8 mouse cellular contexts compared by ENCODE assay signal in the genomic region with DNA sequence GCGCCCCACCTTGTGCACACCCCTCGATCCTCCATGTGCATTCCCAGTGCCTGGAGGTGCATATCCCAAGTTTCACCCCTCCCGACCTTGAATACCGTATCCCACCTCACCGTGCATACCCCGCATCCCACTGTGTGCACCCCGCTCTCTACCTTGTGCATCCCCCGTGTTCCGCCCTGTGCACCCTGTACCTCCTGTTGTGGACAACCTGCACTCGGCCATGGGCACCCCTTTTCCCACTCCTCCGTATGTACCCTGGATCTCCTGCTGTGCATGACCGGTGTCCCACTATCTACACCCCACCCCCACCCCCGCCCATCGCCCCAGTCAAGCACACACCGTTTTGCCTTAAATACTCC. TPM values are rescaled to one million over a fixed set of nuclear protein-coding genes. Genes with fewer than 3 reads are reported as not detected.
DNase-seq lines count a peak whose midpoint lies in the region; ATAC-seq and TF ChIP-seq lines count a peak whose summit lies in the region.

No protein-coding gene starts in this region.

- ATAC-seq in lung, embryonic 14.5 days (ENCODE audit: insufficient read depth): peak; percentile 41
- no peak; the same call in none of the 2 replicates for ATAC-seq in embryonic facial prominence, embryonic 11.5 days (replicated peaks; ENCODE audit: insufficient number of reproducible peaks, low FRiP score, low TSS enrichment, low read depth)
- ATAC-seq in hindbrain, embryonic 16.5 days: no peak; the same call in 1 of the 2 replicates
- peak; percentile 38 for ATAC-seq in midbrain, embryonic 14.5 days (ENCODE audit: low FRiP score, low TSS enrichment)

- H3K36me3 ChIP-seq in lung, embryonic 14.5 days (ENCODE audit: insufficient read depth): no peaks in the 10 kb centered on the region
- H3K36me3 ChIP-seq in embryonic facial prominence, embryonic 11.5 days (replicated peaks; ENCODE audit: control insufficient read depth, insufficient read depth, low read depth, low read length): no peaks in the 10 kb centered on the region
- no peaks in the 10 kb centered on the region for H3K36me3 ChIP-seq in hindbrain, embryonic 16.5 days (ENCODE audit: control insufficient read depth, insufficient read depth, low read length)
- no peaks in the 10 kb centered on the region for H3K36me3 ChIP-seq in midbrain, embryonic 14.5 days (ENCODE audit: control insufficient read depth, insufficient read depth, low read length)

- peak overlapping the region; percentile 75 for H3K4me3 ChIP-seq in lung, embryonic 14.5 days (ENCODE audit: low read depth, low read length)
- peak overlapping the region; percentile 73 for H3K4me3 ChIP-seq in embryonic facial prominence, embryonic 11.5 days (ENCODE audit: low read depth, low read length)
- peak overlapping the region; percentile 79 for H3K4me3 ChIP-seq in hindbrain, embryonic 16.5 days (ENCODE audit: low read length)
- H3K4me3 ChIP-seq in midbrain, embryonic 14.5 days (replicated peaks; ENCODE audit: low read depth, low read length): peak overlapping the region; percentile 70

- no peaks in the 10 kb centered on the region for H3K4me1 ChIP-seq in lung, embryonic 14.5 days (ENCODE audit: insufficient read depth)
- H3K4me1 ChIP-seq in embryonic facial prominence, embryonic 11.5 days (ENCODE audit: control insufficient read depth, insufficient read depth, low read length): no peaks in the 10 kb centered on the region
- H3K4me1 ChIP-seq in hindbrain, embryonic 16.5 days (ENCODE audit: control insufficient read depth, insufficient read depth, low read depth, low read length): peaks cover 10% of the 10 kb centered on the region
- H3K4me1 ChIP-seq in midbrain, embryonic 14.5 days (ENCODE audit: control insufficient read depth, insufficient read depth, low read length): peaks cover 9% of the 10 kb centered on the region; the same call in 1 of the 2 replicates

- DNase-seq in lung, embryonic 14.5 days: no peak
- no peak for DNase-seq in lung, postnatal 14 days
- DNase-seq in embryonic facial prominence, embryonic 11.5 days (ENCODE audit: low spot score): no peak
- DNase-seq in midbrain, embryonic 14.5 days: no peak
- no peak for DNase-seq in layer of hippocampus, postnatal 25 days (ENCODE audit: extremely low spot score in 1 of 2, low spot score in 1 of 2)
- no peak for DNase-seq in right cerebral cortex, postnatal 10 days (ENCODE audit: low spot score in 2 of 2)
- DNase-seq in retina, embryonic 14.5 days (ENCODE audit: low spot score): no peak

- no peaks in the 10 kb centered on the region for H3K27me3 ChIP-seq in lung, embryonic 14.5 days (ENCODE audit: insufficient read depth, low read length)
- H3K27me3 ChIP-seq in embryonic facial prominence, embryonic 11.5 days (ENCODE audit: control insufficient read depth, insufficient read depth, low read length): no peaks in the 10 kb centered on the region
- H3K27me3 ChIP-seq in hindbrain, embryonic 16.5 days (replicated peaks; ENCODE audit: control insufficient read depth, insufficient read depth, low read length): no peaks in the 10 kb centered on the region
- no peaks in the 10 kb centered on the region for H3K27me3 ChIP-seq in midbrain, embryonic 14.5 days (ENCODE audit: control insufficient read depth, insufficient read depth, low read length)

- H3K9ac ChIP-seq in lung, embryonic 14.5 days: peak overlapping the region; percentile 81
- H3K9ac ChIP-seq in embryonic facial prominence, embryonic 11.5 days (replicated peaks; ENCODE audit: low read length): peak overlapping the region; percentile 92
- peak overlapping the region; percentile 84 for H3K9ac ChIP-seq in hindbrain, embryonic 16.5 days (ENCODE audit: low read depth, low read length)
- H3K9ac ChIP-seq in midbrain, embryonic 14.5 days (replicated peaks; ENCODE audit: low read length): peak overlapping the region; percentile 75

- 3% methylated on average over 15 of the region's 15 CpGs for WGBS in lung, embryonic 14.5 days
- 1% methylated on average over 15 of the region's 15 CpGs for whole genome bisulfite sequencing in embryonic facial prominence, embryonic 11.5 days
- 3% methylated on average over 15 of the region's 15 CpGs for WGBS in hindbrain, embryonic 16.5 days
- 1% methylated on average over 15 of the region's 15 CpGs for WGBS in midbrain, embryonic 14.5 days

- no peaks in the 10 kb centered on the region for H3K9me3 ChIP-seq in lung, embryonic 14.5 days (ENCODE audit: low read depth, low read length)
- H3K9me3 ChIP-seq in embryonic facial prominence, embryonic 11.5 days (replicated peaks; ENCODE audit: control insufficient read depth, low read length): no peaks in the 10 kb centered on the region
- no peaks in the 10 kb centered on the region for H3K9me3 ChIP-seq in hindbrain, embryonic 16.5 days (ENCODE audit: control insufficient read depth, low read length)
- H3K9me3 ChIP-seq in midbrain, embryonic 14.5 days (ENCODE audit: control insufficient read depth, low read length): no peaks in the 10 kb centered on the region

- peak overlapping the region; percentile 98 for H3K4me2 ChIP-seq in lung, embryonic 14.5 days
- peak overlapping the region; percentile 89 for H3K4me2 ChIP-seq in embryonic facial prominence, embryonic 11.5 days (ENCODE audit: low read depth, low read length)
- H3K4me2 ChIP-seq in hindbrain, embryonic 16.5 days (ENCODE audit: low read length): peak overlapping the region; percentile 95
- peak overlapping the region; percentile 87 for H3K4me2 ChIP-seq in midbrain, embryonic 14.5 days (ENCODE audit: low read length)

- H3K27ac ChIP-seq in lung, embryonic 14.5 days (ENCODE audit: low read depth): no peak overlapping the region
- no peak overlapping the region for H3K27ac ChIP-seq in embryonic facial prominence, embryonic 11.5 days (replicated peaks; ENCODE audit: low read depth, low read length)
- H3K27ac ChIP-seq in hindbrain, embryonic 16.5 days (ENCODE audit: low read depth, low read length): no peak overlapping the region
- H3K27ac ChIP-seq in midbrain, embryonic 14.5 days (replicated peaks; ENCODE audit: low read depth, low read length): no peak overlapping the region

- TF ChIP-seq CTCF in lung, embryonic 14.5 days (IDR thresholded peaks at IDR 0.05; ENCODE audit: low read depth): no peak

RNA-seq across cellular contexts. Expression of a gene that starts 0.9 kb away (rescaled TPM):
- 19.1 and 19.2 TPM in 2 replicates for polyA plus RNA-seq in lung, embryonic 14.5 days (2014; fragmentation: Nextera tagmentation; extraction: Ambion mirVana)
- 16.8 and 19.0 TPM in 2 replicates for polyA plus RNA-seq in embryonic facial prominence, embryonic 11.5 days (2014; fragmentation: Nextera tagmentation; extraction: Ambion mirVana)
- 13.8 and 16.0 TPM in 2 replicates for polyA plus RNA-seq in hindbrain, embryonic 16.5 days (2015; fragmentation: Nextera tagmentation; extraction: Ambion mirVana)
- 18.2 and 19.0 TPM in 2 replicates for polyA plus RNA-seq in midbrain, embryonic 14.5 days (2014; fragmentation: Nextera tagmentation; extraction: Ambion mirVana)
- total RNA-seq in layer of hippocampus, postnatal 25 days (2021): 10 to 100 TPM; 12.3 to 14.5 TPM

RNA-seq across cellular contexts. Expression of a gene that starts 42.8 kb away (rescaled TPM):
- polyA plus RNA-seq in lung, embryonic 14.5 days (2014; fragmentation: Nextera tagmentation; extraction: Ambion mirVana): 57.0 and 57.4 TPM in 2 replicates
- polyA plus RNA-seq in embryonic facial prominence, embryonic 11.5 days (2014; fragmentation: Nextera tagmentation; extraction: Ambion mirVana): 129 and 131 TPM in 2 replicates
- 97.7 and 105 TPM in 2 replicates for polyA plus RNA-seq in hindbrain, embryonic 16.5 days (2015; fragmentation: Nextera tagmentation; extraction: Ambion mirVana)
- polyA plus RNA-seq in midbrain, embryonic 14.5 days (2014; fragmentation: Nextera tagmentation; extraction: Ambion mirVana): 59.8 and 104 TPM in 2 replicates
- 100 to 1,000 TPM; 326 to 347 TPM for total RNA-seq in layer of hippocampus, postnatal 25 days (2021)

Comparison
In these comparisons a context has a peak if more than half of its experiments do, and no peak if none do; other contexts are left out.
1. ATAC-seq: peak in lung, embryonic 14.5 days (single experiment) and midbrain, embryonic 14.5 days (single experiment); none in embryonic facial prominence, embryonic 11.5 days (single experiment) and hindbrain, embryonic 16.5 days (single experiment).
2. Peak in every context shown above with its lines, with median percentiles within 50 percentile points of each other: H3K4me2 ChIP-seq, H3K4me3 ChIP-seq and H3K9ac ChIP-seq.